Mouse (Mus musculus) stomach, embryonic 16.5 days (tissue): ENCODE measurements around the gene Atrn. TPM values are rescaled to one million over a fixed set of nuclear protein-coding genes. Genes with fewer than 3 reads are reported as not detected.

ENCODE experiments used
- ATAC-seq: fragments of 200-750 bp; cut with Nextera tagmentation; 2 replicates; pipeline ENCODE4 v1.8.0; 2017; ENCODE audit warnings: moderate number of reproducible peaks, moderate TSS enrichment; ENCODE audit not compliant: insufficient read depth, low FRiP score
- H3K27ac ChIP-seq: fragments of 300-500 bp; sonication (generic); 2 replicates; pipeline ENCODE4 v1.5.1; 2014; ENCODE audit warnings: low read length
- H3K27me3 ChIP-seq: fragments of 300-500 bp; sonication (generic); 2 replicates; pipeline ENCODE4 v1.6.1; 2014; ENCODE audit warnings: low read length, control low read depth, mixed read lengths; ENCODE audit not compliant: control insufficient read depth, insufficient read depth
- H3K36me3 ChIP-seq: fragments of 300-500 bp; sonication (generic); 2 replicates; pipeline ENCODE4 v1.6.1; 2014; ENCODE audit warnings: low read length; ENCODE audit not compliant: control insufficient read depth, insufficient read depth
- H3K4me1 ChIP-seq: fragments of 300-500 bp; sonication (generic); 2 replicates; pipeline ENCODE4 v1.6.1; 2014; ENCODE audit warnings: low read length, control low read depth, mixed read lengths; ENCODE audit not compliant: control insufficient read depth, insufficient read depth
- H3K4me2 ChIP-seq: fragments of 300-500 bp; sonication (generic); 2 replicates; pipeline ENCODE4 v1.6.1; 2014; ENCODE audit warnings: low read depth, low read length, mixed read lengths
- H3K4me3 ChIP-seq: fragments of 300-500 bp; sonication (generic); replicated peaks from 2 replicates; pipeline ENCODE4 v1.5.1; 2014; ENCODE audit warnings: mild to moderate bottlenecking, low read length
- H3K9ac ChIP-seq: fragments of 300-500 bp; sonication (generic); 2 replicates; pipeline ENCODE4 v1.6.1; 2014; ENCODE audit warnings: low read length
- H3K9me3 ChIP-seq: fragments of 300-500 bp; sonication (generic); replicated peaks from 2 replicates; pipeline ENCODE4 v1.6.1; 2016; ENCODE audit warnings: low read length, control low read depth; ENCODE audit not compliant: control insufficient read depth
- WGBS: fragments of 180-500 bp; shearing (Covaris S2); extraction: QIAGEN DNeasy Blood & Tissue Kit; methylation state at CpG from one replicate; pipeline ENCODE4 v1.1.7; 2014; 5-methylcytosine and 5-hydroxymethylcytosine counted together
- polyA plus RNA-seq: library from polyadenylated mRNA; unstranded; fragments of >200 nt; fragmentation: Nextera tagmentation; extraction: Ambion mirVana; gene quantifications from 2 replicates; pipeline ENCODE4 v1.2.1, GENCODE M21; 2015

Gene Atrn
- polyA plus RNA-seq, 1 experiment from 2014 or later: 5.5 TPM

- no peak overlapping the region for H3K4me2 ChIP-seq
- ATAC-seq: no peak
- H3K27ac ChIP-seq: no peak overlapping the region
- H3K27me3 ChIP-seq: no peaks in the 10 kb centered on the region
- H3K4me1 ChIP-seq: no peaks in the 10 kb centered on the region
- H3K4me3 ChIP-seq: no peak overlapping the region
- H3K36me3 ChIP-seq: no peaks in the 10 kb centered on the region
- H3K9ac ChIP-seq: no peak overlapping the region
- H3K9me3 ChIP-seq: no peaks in the 10 kb centered on the region
Measured at GRCm38 (mm10) chr2:130977589-130977988, 71.3 kb downstream of the Atrn start.

GRCm38 (mm10) chr2:130978058-130978847, 72.0 kb downstream of the Atrn start:
- H3K36me3 ChIP-seq: 0 out of 2 replicates have a peak, but pooled peaks cover 3% of the 10 kb centered on the region
- H3K9ac ChIP-seq: no peak overlapping the region; the same call in 1 of the 2 replicates
- WGBS: 81% methylated on average over 10 of the region's 10 CpGs
- H3K27me3 ChIP-seq: no peaks in the 10 kb centered on the region
- no peak overlapping the region for H3K4me3 ChIP-seq
- no peaks in the 10 kb centered on the region for H3K9me3 ChIP-seq
- ATAC-seq: no peak
- H3K27ac ChIP-seq: no peak overlapping the region
- H3K4me1 ChIP-seq: no peaks in the 10 kb centered on the region
- H3K4me2 ChIP-seq: no peak overlapping the region

- Histone ChIP-seq H3K4me1 (no peaks in the 10 kb centered on the region), H3K9me3 (no peaks in the 10 kb centered on the region), H3K9ac (no peak overlapping the region), H3K36me3 (0 out of 2 replicates have a peak, but pooled peaks cover 4% of the 10 kb centered on the region), H3K27ac (no peak overlapping the region), H3K27me3 (no peaks in the 10 kb centered on the region), H3K4me2 (no peak overlapping the region), H3K4me3 (no peak overlapping the region)
- ATAC-seq: no peak
Measured at GRCm38 (mm10) chr2:130979138-130979537, 72.8 kb downstream of the Atrn start.

- no peak for ATAC-seq
Measured at GRCm38 (mm10) chr2:130992818-130993217, 86.5 kb downstream of the Atrn start.

GRCm38 (mm10) chr2:131009123-131009522, 102.8 kb downstream of the Atrn start:
- 89% methylated on average over 2 of the region's 2 CpGs for WGBS
- Histone ChIP-seq H3K9ac (no peak overlapping the region), H3K27ac (no peak overlapping the region), H3K4me1 (no peaks in the 10 kb centered on the region), H3K36me3 (0 out of 2 replicates have a peak, but pooled peaks cover 3% of the 10 kb centered on the region), H3K4me3 (no peak overlapping the region), H3K4me2 (no peak overlapping the region), H3K9me3 (no peaks in the 10 kb centered on the region), H3K27me3 (no peaks in the 10 kb centered on the region)
- no peak for ATAC-seq

More at GRCm38 (mm10) chr2:130992818-130993217, 86.5 kb downstream of the Atrn start:
- Histone ChIP-seq H3K4me1 (no peaks in the 10 kb centered on the region), H3K9me3 (no peaks in the 10 kb centered on the region), H3K36me3 (no peaks in the 10 kb centered on the region), H3K27me3 (no peaks in the 10 kb centered on the region), H3K4me3 (no peak overlapping the region), H3K9ac (no peak overlapping the region), H3K27ac (no peak overlapping the region), H3K4me2 (no peak overlapping the region)
- WGBS: 95% methylated on average over 2 of the region's 2 CpGs

GRCm38 (mm10) chr2:131010566-131010965, 104.3 kb downstream of the Atrn start:
- H3K4me2 ChIP-seq: no peak overlapping the region
- 92% methylated on average over 1 of the region's 1 CpGs for WGBS
- no peak overlapping the region for H3K9ac ChIP-seq
- H3K36me3 ChIP-seq: 0 out of 2 replicates have a peak, but pooled peaks cover 3% of the 10 kb centered on the region
- no peak for ATAC-seq
- no peaks in the 10 kb centered on the region for H3K4me1 ChIP-seq
- no peaks in the 10 kb centered on the region for H3K27me3 ChIP-seq
- no peak overlapping the region for H3K4me3 ChIP-seq
- H3K9me3 ChIP-seq: no peaks in the 10 kb centered on the region
- no peak overlapping the region for H3K27ac ChIP-seq

- 94% methylated on average over 2 of the region's 2 CpGs for WGBS
Measured at GRCm38 (mm10) chr2:131025230-131025629, 118.9 kb downstream of the Atrn start.

GRCm38 (mm10) chr2:131026941-131027340, 120.6 kb downstream of the Atrn start:
- no peaks in the 10 kb centered on the region for H3K27me3 ChIP-seq
- ATAC-seq: no peak
- H3K27ac ChIP-seq: no peak overlapping the region
- no peak overlapping the region for H3K9ac ChIP-seq
- 81% methylated on average over 3 of the region's 3 CpGs for whole genome bisulfite sequencing
- H3K4me3 ChIP-seq: no peak overlapping the region
- H3K9me3 ChIP-seq: no peaks in the 10 kb centered on the region
- no peaks in the 10 kb centered on the region for H3K4me1 ChIP-seq
- peaks cover 7% of the 10 kb centered on the region; the same call in 1 of the 2 replicates for H3K36me3 ChIP-seq
- H3K4me2 ChIP-seq: no peak overlapping the region

More at GRCm38 (mm10) chr2:131025230-131025629, 118.9 kb downstream of the Atrn start:
- Histone ChIP-seq H3K27ac (no peak overlapping the region), H3K4me3 (no peak overlapping the region), H3K4me1 (no peaks in the 10 kb centered on the region), H3K36me3 (peaks cover 7% of the 10 kb centered on the region; the same call in 1 of the 2 replicates), H3K27me3 (no peaks in the 10 kb centered on the region), H3K4me2 (no peak overlapping the region), H3K9ac (no peak overlapping the region), H3K9me3 (no peaks in the 10 kb centered on the region)
- no peak for ATAC-seq

- H3K4me2 ChIP-seq: no peak overlapping the region
- H3K9ac ChIP-seq: no peak overlapping the region; the same call in 1 of the 2 replicates
- WGBS: 40% methylated on average over 9 of the region's 9 CpGs
- H3K4me3 ChIP-seq: no peak overlapping the region
- no peaks in the 10 kb centered on the region for H3K4me1 ChIP-seq
- no peaks in the 10 kb centered on the region for H3K27me3 ChIP-seq
- ATAC-seq: peak; percentile 76
- H3K27ac ChIP-seq: peak overlapping the region; percentile 63
- no peaks in the 10 kb centered on the region for H3K9me3 ChIP-seq
- H3K36me3 ChIP-seq: no peaks in the 10 kb centered on the region; the same call in 1 of the 2 replicates
Measured at GRCm38 (mm10) chr2:131029065-131029935, 123.0 kb downstream of the Atrn start.
